Mouse (Mus musculus): ENCODE data around the gene Adgra1.

DNA sequence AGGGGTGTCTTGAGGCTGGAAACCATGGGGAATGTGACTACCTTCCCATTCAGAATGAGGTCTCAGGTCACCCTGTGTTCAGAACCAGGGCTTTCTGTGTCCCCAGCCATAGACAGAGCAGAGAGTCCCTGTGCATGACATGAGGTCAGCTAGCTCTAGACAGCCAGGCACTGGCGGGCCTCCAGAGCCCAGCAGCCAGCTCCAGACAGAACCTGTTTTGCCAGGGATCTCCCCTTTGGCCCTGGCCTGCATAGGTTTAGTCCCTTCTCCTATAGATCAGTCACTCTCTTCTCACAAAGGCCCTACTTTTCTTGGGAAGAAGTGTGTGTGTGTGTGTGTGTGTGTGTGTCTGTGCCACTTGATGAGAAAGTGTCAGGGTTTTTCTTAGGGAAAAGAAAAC, 30.9 kb downstream of the Adgra1 start:
- no peak for TF ChIP-seq CTCF (conservative IDR thresholded peaks at IDR 0.05; ENCODE audit: insufficient read depth, insufficient read length, low read depth, low read length)
- no peak for TF ChIP-seq POLR2A (IDR thresholded peaks at IDR 0.05; ENCODE audit: low read depth, low read length)
